Mouse (Mus musculus) ovary, postnatal 14 days (tissue): ENCODE measurements at regions not wholly inside any gene's neighbourhood (a gene's known extent, or its start where the extent isn't known, plus 50 kb on each side); places are given as distances from the start of the nearest gene placed in this dataset.
A peak's percentile ranks its signal among the peaks of the same experiment; 100 is the strongest.

Experiments used
- DNase-seq: peaks from one replicate; pipeline ENCODE4 v3.0.0; 2022; ENCODE audit warnings: low spot score

GRCm38 (mm10) chr10:19188082-19188742, 168.1 kb upstream of the Olig3 start:
- DNase-seq = no peak

DNA sequence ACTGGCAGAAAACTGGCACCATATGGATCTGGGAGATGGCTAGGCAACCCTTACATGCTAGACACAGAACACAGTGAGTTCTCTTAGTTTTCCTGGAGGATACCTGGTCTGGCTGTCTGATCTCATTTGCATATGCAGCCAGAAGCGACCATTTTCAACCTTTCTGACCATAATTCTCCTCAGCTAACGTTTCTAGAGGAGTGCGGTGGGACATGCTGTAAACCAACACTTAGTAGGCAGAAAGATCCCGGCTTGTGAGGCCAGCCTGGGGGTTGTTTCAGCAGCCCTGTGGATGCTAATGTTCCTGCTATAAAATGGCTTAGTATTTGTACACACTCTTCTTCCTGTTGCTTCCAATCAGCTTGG, 168.6 kb upstream of the Olig3 start:
- no peak for DNase-seq

- no peak for DNase-seq
Observed at GRCm38 (mm10) chr10:19187084-19187615, 169.2 kb upstream of the Olig3 start.

DNA sequence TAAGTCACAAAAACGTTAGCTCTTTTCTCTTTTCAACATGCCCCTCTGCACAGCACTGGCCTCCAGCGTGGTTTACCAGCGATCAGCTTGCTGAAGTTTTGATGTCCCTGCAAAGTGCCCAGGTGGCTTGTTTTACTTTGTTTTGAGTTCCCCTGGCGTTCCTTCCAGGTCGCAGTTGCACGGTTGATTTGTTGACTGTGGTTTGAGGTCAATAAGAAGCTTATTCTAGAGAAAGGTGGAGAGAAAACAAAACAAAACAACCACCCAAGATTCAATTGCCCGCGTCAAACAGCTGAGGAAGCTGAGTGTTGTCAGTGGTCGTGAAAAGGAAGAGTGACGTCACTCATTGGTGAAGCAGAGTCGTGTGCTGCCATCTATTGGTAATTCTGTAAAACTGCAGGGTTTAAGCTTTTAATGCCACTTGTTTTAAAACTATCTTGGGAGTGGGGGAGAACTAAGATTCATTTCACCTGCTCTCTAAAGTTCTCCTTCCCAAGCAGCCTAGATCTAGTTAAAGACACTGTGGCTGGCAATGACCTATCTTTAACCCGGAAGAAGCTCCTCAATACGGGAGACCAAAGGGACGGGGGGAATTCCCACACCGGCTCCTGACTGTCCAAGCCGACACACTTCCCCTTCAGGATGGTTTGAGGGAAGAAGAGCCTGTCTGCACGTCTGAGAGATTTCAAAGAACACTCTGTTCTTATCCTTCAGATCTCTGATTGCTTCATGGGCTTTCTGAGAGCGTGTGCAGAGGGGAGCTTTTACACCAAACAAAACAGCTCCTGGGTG, 170.3 kb upstream of the Olig3 start:
- DNase-seq = peak; percentile 12

GRCm38 (mm10) chr10:19184886-19185285, 169.4 kb upstream of the Tnfaip3 start:
- no peak for DNase-seq

DNA sequence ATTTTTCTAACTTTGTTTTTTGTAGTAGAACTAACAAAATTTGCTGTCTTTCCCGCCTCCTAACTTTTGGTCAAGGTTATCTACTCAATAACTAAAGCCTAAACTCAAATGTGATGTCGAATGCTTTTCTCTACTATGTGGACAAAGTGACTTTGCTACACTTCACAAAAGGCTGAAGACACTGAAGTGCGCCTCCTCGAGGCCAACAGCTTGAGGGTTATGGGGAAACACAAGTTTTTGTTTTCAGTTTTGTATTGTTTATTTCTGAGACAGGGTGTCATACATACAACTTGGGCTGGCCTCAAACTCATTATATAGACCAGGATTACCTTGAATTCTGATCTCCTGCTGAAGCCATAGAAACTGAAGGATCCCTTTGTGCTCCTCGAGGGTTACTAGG, 162.4 kb upstream of the Tnfaip3 start:
- no peak for DNase-seq

GRCm38 (mm10) chr10:19177414-19177813, 162.0 kb upstream of the Tnfaip3 start:
- no peak for DNase-seq

DNA sequence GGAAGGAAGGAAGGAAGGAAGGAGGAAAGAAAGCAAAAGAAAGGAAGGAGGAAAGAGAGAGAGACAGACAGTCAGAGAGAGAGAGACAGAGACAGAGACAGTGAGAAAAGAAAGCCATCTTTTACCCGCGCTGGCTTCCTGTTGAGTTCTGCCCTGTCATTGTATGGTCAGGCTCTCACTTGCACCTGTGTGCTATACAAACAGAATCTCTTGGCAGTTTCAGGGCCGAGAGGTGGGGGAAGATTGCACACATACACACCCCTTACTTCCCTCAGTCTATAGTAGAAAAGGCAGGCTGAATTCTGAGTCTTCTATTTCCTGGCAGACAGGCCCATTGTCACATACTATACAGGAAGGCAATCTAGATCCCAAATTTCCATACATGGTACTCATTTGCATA, 160.8 kb upstream of the Tnfaip3 start:
- DNase-seq = no peak

GRCm38 (mm10) chr10:19171834-19172233, 156.4 kb upstream of the Tnfaip3 start:
- DNase-seq = no peak

DNA sequence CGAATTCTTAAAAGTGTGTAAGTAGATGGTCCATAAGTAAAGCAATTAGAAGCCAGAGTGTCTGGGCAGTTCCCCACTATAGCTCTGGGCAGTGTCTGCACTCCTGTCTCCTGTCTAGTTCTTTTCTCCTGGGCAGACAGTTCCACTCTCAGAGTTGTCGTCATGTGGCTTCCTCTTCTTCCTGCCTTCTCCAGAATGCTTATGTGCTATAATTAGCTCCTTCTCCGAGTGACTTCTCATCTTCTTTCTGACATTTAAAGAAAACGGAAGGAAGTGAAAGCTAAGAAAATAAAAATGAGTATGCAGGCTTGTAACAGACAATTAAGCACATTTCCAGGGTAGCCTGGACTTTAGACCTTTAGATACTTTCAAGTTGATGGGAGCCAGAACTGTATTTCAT, 155.1 kb upstream of the Tnfaip3 start:
- DNase-seq = no peak

- DNase-seq = no peak
Observed at GRCm38 (mm10) chr10:19169272-19169671, 153.8 kb upstream of the Tnfaip3 start.

DNA sequence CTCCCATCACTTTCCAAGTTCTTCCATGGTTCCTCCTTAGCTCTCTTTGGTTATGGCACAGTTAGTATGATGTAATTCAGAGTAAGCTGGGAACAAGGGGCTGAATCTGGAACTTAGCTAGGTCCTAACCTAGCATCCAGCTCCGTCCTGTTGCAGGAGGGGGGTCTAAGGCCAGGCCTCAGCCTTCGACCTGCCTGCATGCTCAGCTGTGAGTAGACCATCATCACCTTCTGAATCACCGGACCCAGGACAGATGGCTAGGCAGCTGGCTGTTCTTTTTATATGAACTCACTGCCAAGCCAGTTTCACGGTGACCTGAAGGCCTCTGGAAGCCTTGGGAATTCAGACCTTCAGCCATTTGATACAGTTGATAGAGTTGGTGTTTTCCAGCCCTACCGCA, 152.9 kb upstream of the Tnfaip3 start:
- no peak for DNase-seq

DNA sequence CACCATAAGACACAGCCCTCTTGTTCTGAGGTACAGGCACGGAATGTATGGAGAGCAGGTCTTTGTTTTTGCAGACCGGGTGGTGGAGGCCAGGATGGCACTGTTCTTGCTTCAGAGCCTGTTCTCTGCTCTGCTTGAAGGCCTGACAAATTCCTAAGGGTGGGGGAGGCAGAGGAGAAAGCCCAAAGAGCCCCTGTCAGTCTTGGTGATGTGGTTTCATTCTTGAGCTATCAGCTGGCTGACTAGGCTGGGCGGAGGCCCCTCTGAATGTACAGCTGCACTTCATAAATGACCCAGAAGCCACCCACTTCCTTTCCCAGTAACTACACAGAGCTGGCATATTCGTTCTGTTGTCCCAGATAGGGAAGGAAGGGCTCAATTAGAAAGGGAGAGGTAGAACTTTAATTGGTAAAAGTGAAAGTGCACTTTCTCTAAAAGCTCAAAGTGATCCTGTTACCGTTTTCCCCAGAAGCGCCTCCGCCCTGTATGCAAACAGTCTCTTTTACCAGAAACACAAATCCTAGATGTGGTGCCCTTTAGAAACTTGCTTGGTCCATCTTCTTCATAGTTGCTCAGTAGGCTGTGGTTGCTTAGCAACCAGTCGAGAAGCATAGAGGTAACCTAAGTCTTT, 152.3 kb upstream of the Tnfaip3 start:
- DNase-seq = no peak

DNA sequence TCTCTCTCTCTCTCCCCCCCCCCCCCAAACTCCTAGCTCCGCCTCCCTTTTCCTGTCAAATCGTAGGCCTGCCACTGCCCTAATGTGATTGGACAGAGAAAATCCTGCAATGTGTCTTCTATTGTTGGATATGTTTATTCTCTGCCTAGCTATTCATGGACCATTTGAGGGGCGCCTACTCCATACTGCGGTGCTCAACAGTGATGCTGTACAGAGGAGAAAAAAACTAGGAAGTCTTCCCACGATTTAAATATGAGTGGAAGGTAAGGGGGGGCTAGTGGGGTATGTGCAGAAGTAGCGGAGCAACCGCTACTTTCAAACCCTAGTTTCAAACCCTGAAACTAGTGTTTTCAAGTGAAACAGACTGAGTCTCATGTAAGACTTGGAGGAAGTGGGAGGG, 151.6 kb upstream of the Tnfaip3 start:
- no peak for DNase-seq

GRCm38 (mm10) chr10:19162104-19162503, 146.6 kb upstream of the Tnfaip3 start:
- no peak for DNase-seq

GRCm38 (mm10) chr10:19161149-19161548, 145.7 kb upstream of the Tnfaip3 start:
- no peak for DNase-seq

DNA sequence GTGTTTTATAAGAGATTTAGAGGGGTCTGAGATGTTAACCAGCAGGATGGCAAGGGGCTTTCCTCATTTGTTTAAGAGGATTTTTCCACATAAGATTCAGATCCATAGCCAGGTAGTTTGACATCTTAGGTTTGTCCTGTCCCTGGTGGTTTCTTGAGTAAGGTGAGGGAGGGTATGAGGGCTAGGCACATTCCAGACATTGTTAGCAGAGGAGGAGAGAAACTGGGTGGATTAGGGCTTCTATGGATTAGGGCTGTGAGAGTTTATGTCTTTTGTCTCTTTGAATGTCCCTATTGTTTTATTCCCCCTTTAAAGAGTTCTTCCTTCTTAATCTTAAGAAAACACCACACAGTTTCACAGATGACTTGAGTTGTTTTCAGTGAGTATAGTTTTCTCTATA, 138.6 kb upstream of the Tnfaip3 start:
- DNase-seq = no peak

GRCm38 (mm10) chr10:19152773-19153172, 137.3 kb upstream of the Tnfaip3 start:
- DNase-seq = no peak

GRCm38 (mm10) chr10:19150766-19151165, 135.3 kb upstream of the Tnfaip3 start:
- DNase-seq = no peak

DNA sequence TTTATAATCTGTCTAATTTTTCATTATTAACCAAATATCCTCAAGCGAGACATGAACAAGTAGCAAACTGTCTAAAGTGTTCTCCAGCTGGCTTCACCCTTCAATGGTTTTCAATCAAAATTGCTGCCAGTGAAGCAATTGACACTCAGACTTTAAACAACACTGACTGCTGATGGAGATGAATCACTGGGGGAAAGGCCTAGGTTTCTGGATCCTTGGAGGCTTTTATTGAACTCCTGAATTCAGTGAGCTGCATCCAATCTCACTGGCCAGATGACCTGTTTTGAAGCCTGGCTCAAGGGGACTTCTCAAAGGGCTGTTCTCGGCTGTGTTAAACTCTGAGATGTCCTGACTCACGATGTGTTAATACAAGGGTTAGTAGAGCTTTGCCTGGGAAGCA, 134.5 kb upstream of the Tnfaip3 start:
- DNase-seq = no peak

GRCm38 (mm10) chr10:19149196-19149869, 133.9 kb upstream of the Tnfaip3 start:
- no peak for DNase-seq

DNA sequence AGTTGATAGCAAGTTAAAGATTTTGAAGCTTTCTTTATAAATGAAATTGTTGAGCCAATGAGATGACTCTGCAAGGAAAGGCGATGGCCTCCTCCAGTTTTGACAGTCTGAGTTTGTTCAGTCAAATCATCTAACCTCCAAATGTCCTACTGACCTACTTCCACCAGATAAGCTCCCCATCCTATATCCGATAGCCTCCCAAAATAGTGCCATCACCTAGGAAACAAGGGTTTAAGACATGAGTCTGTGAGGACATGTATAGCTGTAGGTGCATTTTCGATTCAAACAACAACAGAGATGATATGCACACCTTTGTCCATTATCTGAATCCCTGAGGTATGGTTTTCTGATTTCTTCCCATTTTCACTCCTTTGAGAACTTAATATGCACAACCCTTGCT, 126.0 kb upstream of the Tnfaip3 start:
- DNase-seq = no peak

DNA sequence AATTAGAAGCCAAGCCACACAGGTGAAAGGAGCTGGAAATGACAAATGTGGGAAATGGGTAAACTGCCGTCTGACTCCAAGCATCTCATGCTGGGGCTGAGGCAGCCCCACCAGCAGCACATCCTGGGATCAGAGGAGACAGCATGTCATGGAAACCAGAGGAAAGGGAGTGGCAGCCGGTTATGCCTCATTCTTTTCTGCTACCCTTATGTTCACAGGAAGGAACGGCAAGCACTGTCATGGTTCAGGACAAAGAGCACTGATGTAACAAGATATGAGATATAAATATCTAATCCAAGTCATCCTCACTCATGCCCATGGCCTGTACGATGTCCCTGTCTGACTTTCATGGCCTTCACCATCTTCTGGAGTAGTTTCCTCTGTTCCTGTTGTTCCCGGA, 125.2 kb upstream of the Tnfaip3 start:
- DNase-seq = no peak
